Mouse (Mus musculus): ENCODE measurements around the gene St14.

Gene St14

GRCm38 (mm10) chr9:31122464-31123030 lies 9.1 kb downstream of the St14 start:
- no peak for DNase-seq (ENCODE audit: low spot score)

GRCm38 (mm10) chr9:31120533-31120915 lies 11.1 kb downstream of the St14 start:
- no peak for DNase-seq (ENCODE audit: low spot score)

- DNase-seq (ENCODE audit: low spot score): no peak
Measured at GRCm38 (mm10) chr9:31119882-31120532, 11.6 kb downstream of the St14 start.

- no peak for DNase-seq (ENCODE audit: low spot score)
Measured at GRCm38 (mm10) chr9:31119405-31119804, 12.2 kb downstream of the St14 start.

- no peak for DNase-seq (ENCODE audit: low spot score)
Measured at GRCm38 (mm10) chr9:31118520-31119298, 12.9 kb downstream of the St14 start.

GRCm38 (mm10) chr9:31117488-31117887 lies 14.2 kb downstream of the St14 start:
- DNase-seq (ENCODE audit: low spot score): no peak

GRCm38 (mm10) chr9:31117088-31117487 lies 14.6 kb downstream of the St14 start:
- DNase-seq (ENCODE audit: low spot score): no peak

GRCm38 (mm10) chr9:31115586-31115985 lies 16.1 kb downstream of the St14 start:
- DNase-seq (ENCODE audit: low spot score): no peak

GRCm38 (mm10) chr9:31108464-31108863 lies 23.2 kb downstream of the St14 start:
- no peak for DNase-seq (ENCODE audit: low spot score)

GRCm38 (mm10) chr9:31098118-31098517 lies 33.5 kb downstream of the St14 start:
- no peak for DNase-seq (ENCODE audit: low spot score)

GRCm38 (mm10) chr9:31097088-31098082 lies 34.3 kb downstream of the St14 start:
- no peak for DNase-seq (ENCODE audit: low spot score)

- no peak for DNase-seq (ENCODE audit: low spot score)
Measured at GRCm38 (mm10) chr9:31092833-31093195, 38.8 kb downstream of the St14 start.

- DNase-seq (ENCODE audit: low spot score): peak; percentile 1
Measured at GRCm38 (mm10) chr9:31092111-31092832, 39.4 kb downstream of the St14 start.

GRCm38 (mm10) chr9:31091162-31091581 lies 40.5 kb downstream of the St14 start:
- DNase-seq (ENCODE audit: low spot score): no peak

- DNase-seq (ENCODE audit: low spot score): peak; percentile 1
Measured at GRCm38 (mm10) chr9:31090081-31091023, 41.3 kb downstream of the St14 start.

- peak; percentile 2 for DNase-seq (ENCODE audit: low spot score)
Measured at GRCm38 (mm10) chr9:31089541-31089940, 42.1 kb downstream of the St14 start.

- DNase-seq (ENCODE audit: low spot score): no peak
Measured at GRCm38 (mm10) chr9:31088883-31089282, 42.8 kb downstream of the St14 start.

- no peak for DNase-seq (ENCODE audit: low spot score)
Measured at GRCm38 (mm10) chr9:31088116-31088515, 43.5 kb downstream of the St14 start.

- no peak for DNase-seq (ENCODE audit: low spot score)
Measured at GRCm38 (mm10) chr9:31087466-31087865, 44.2 kb downstream of the St14 start.

GRCm38 (mm10) chr9:31086754-31087145 lies 44.9 kb downstream of the St14 start:
- DNase-seq (ENCODE audit: low spot score): no peak
